Mouse (Mus musculus) brain, embryonic 14.5 days (tissue): ENCODE data around the gene Fam196a. TPM values are rescaled to one million over a fixed set of nuclear protein-coding genes. Genes with fewer than 3 reads are reported as not detected.

Source experiments
- DNase-seq: peaks from one replicate; pipeline ENCODE4 v3.0.0-alpha.2; 2011; ENCODE audit warnings: low read depth
- CTCF ChIP-seq: fragments of 200-500 bp; IDR thresholded peaks from 2 replicates; pipeline ENCODE4 v1.5.1; 2012; ENCODE audit warnings: inconsistent platforms, mild to moderate bottlenecking, moderate library complexity, borderline replicate concordance; ENCODE audit not compliant: insufficient read depth, insufficient read length; ENCODE audit errors: extremely low read depth
- POLR2A ChIP-seq: fragments of 200-500 bp; IDR thresholded peaks from 2 replicates; pipeline ENCODE4 v1.6.1; 2012; ENCODE audit warnings: mild to moderate bottlenecking, inconsistent platforms, borderline replicate concordance; ENCODE audit not compliant: poor library complexity, insufficient read depth, insufficient read length, severe bottlenecking; ENCODE audit errors: extremely low read depth
- polyA plus RNA-seq: library from polyadenylated mRNA; depleted of rRNA; stranded (reverse); fragments of >200 nt; gene quantifications from 2 replicates; pipeline ENCODE4 v1.2.3, GENCODE M21; 2012

Fam196a gene
- polyA plus RNA-seq, 1 experiment: 10.7 TPM

- DNase-seq: no peak
- TF ChIP-seq CTCF (peak; percentile 49; the same call in 1 of the 2 replicates), POLR2A (no peak)
These were observed 45.3 kb downstream of the Fam196a start for GRCm38 (mm10) chr7:134892972-134893371.

GRCm38 (mm10) chr7:134892449-134892871, 45.8 kb downstream of the Fam196a start:
- DNase-seq: peak; percentile 77
- TF ChIP-seq CTCF: 0 out of 2 replicates have a peak, but pooled peaks have one; percentile 3
- TF ChIP-seq POLR2A: no peak

- TF ChIP-seq CTCF: no peak
- TF ChIP-seq POLR2A: no peak
- no peak for DNase-seq
These were observed 54.7 kb downstream of the Fam196a start for GRCm38 (mm10) chr7:134883516-134883915.

- TF ChIP-seq CTCF (no peak), POLR2A (no peak)
- no peak for DNase-seq
These were observed 57.8 kb downstream of the Fam196a start for GRCm38 (mm10) chr7:134880431-134880830.

- no peak for TF ChIP-seq POLR2A
- no peak for TF ChIP-seq CTCF
- DNase-seq: peak; percentile 82
These were observed 59.2 kb downstream of the Fam196a start for GRCm38 (mm10) chr7:134878985-134879384.

- no peak for DNase-seq
These were observed 65.2 kb downstream of the Fam196a start for GRCm38 (mm10) chr7:134872981-134873380.

DNA sequence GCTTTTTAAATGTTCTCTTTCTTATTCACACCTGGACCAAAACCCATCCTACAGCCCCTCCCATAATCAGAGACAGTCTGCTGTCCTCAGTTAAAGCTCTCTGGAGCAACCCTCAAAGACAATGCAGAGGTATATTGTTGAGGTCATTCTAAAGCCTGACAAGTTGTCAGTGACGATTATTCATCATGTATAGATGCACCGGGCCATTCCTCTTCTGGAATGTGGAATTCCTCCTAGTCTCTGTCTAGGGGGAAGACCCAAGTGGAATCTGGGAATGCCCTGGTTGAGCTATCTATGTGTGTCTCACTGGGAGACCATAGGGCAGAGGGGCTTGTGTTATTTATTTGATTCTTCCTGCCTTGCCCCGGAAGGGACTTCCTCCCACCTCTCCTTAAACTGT, 65.7 kb downstream of the Fam196a start:
- TF ChIP-seq POLR2A: no peak
- no peak for TF ChIP-seq CTCF
- DNase-seq: no peak

More at GRCm38 (mm10) chr7:134872981-134873380, 65.2 kb downstream of the Fam196a start:
- no peak for TF ChIP-seq POLR2A
- no peak for TF ChIP-seq CTCF

- TF ChIP-seq POLR2A (no peak), CTCF (no peak)
- peak; percentile 49 for DNase-seq
These were observed 74.1 kb downstream of the Fam196a start for GRCm38 (mm10) chr7:134864175-134864574.

GRCm38 (mm10) chr7:134862000-134862399, 76.2 kb downstream of the Fam196a start:
- TF ChIP-seq POLR2A (no peak), CTCF (no peak)
- DNase-seq: peak; percentile 68

DNA sequence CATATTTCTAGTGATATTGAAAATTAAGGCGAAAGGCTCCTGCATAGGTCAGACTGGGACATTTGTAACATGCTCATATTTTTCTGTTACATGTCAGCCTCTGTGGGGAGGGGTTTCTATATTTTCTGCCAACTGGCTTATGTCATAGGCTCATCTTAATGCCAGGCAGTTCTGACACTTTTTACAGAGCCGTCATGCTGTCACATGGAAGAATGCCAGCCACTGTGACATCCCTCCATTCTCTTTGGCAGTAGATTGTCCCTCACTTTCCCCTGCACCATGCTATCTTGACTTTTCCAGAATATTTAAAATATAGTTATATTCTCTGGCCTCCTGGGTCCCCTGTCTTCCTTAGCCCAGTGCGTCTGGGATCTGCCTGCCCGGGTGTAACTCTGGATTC, 95.5 kb downstream of the Fam196a start:
- no peak for TF ChIP-seq POLR2A
- no peak for TF ChIP-seq CTCF
- DNase-seq: peak; percentile 78

- no peak for DNase-seq
- no peak for TF ChIP-seq POLR2A
These were observed 98.2 kb downstream of the Fam196a start for GRCm38 (mm10) chr7:134840066-134840465.
